Mouse (Mus musculus): ENCODE data around the gene 1110059E24Rik.

DNA sequence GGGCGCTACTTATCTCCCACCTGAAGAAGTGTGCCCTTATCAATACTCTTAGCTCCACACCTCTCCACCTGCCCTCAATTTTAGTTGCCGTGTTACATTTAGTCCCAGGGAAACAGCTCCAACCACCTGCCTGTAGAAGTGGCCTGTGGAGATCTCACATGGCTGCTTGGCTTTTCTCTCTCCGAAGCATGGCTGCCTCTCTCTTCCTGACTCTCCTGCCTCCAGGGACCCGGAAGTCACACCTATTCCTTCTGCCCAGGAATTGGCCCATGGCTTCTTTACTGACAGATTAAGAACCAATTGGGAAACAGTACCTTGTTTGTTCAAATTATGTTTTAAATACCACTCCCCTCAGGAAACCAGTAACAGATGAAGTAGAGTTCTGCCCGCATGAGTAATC lies 86.3 kb downstream of the 1110059E24Rik start:
- TF ChIP-seq CTCF (IDR thresholded peaks at IDR 0.05) (no peak), EP300 (IDR thresholded peaks at IDR 0.05; ENCODE audit: insufficient read depth, low read depth, low read length) (no peak)
